Mouse (Mus musculus) liver, postnatal 0 days (tissue): ENCODE results near the gene Zfp36l2. TPM values are rescaled to one million over a fixed set of nuclear protein-coding genes. Genes with fewer than 3 reads are reported as not detected.

Source experiments
- ATAC-seq: fragments of 200-750 bp; cut with Nextera tagmentation; 2 replicates; pipeline ENCODE4 v1.8.0; 2017; ENCODE audit warnings: mild to moderate bottlenecking, moderate library complexity
- DNase-seq: peaks from one replicate; pipeline ENCODE4 v3.0.0-alpha.2; 2016
- H3K27ac ChIP-seq: fragments of 300-500 bp; sonication (generic); 2 replicates; pipeline ENCODE4 v1.5.1; 2014; ENCODE audit warnings: antibody characterized with exemption, moderate library complexity, mild to moderate bottlenecking, low read depth
- H3K27me3 ChIP-seq: fragments of 300-500 bp; sonication (generic); 2 replicates; pipeline ENCODE4 v1.6.1; 2014; ENCODE audit warnings: low read length, control low read depth, mixed read lengths; ENCODE audit not compliant: insufficient read depth
- H3K36me3 ChIP-seq: fragments of 300-500 bp; sonication (generic); replicated peaks from 2 replicates; pipeline ENCODE4 v1.6.1; 2014; ENCODE audit warnings: mild to moderate bottlenecking, control low read depth, low read length, moderate library complexity, mixed read lengths; ENCODE audit not compliant: insufficient read depth
- H3K4me1 ChIP-seq: fragments of 300-500 bp; sonication (generic); 2 replicates; pipeline ENCODE4 v1.6.1; 2014; ENCODE audit warnings: antibody characterized with exemption, mild to moderate bottlenecking, control low read depth; ENCODE audit not compliant: insufficient read depth
- H3K4me2 ChIP-seq: fragments of 300-500 bp; sonication (generic); 2 replicates; pipeline ENCODE4 v1.6.1; 2014; ENCODE audit warnings: low read depth, mild to moderate bottlenecking, low read length, moderate library complexity, mixed read lengths
- H3K4me3 ChIP-seq: fragments of 300-500 bp; sonication (generic); 2 replicates; pipeline ENCODE4 v1.5.1; 2014; ENCODE audit warnings: low read depth, low read length
- H3K9ac ChIP-seq: fragments of 300-500 bp; sonication (generic); replicated peaks from 2 replicates; pipeline ENCODE4 v1.6.1; 2014; ENCODE audit warnings: mild to moderate bottlenecking, moderate library complexity
- H3K9me3 ChIP-seq: fragments of 300-500 bp; sonication (generic); 2 replicates; pipeline ENCODE4 v1.6.1; 2016; ENCODE audit warnings: mild to moderate bottlenecking, control low read depth, low read length, mixed read lengths
- CTCF ChIP-seq: sonication (generic); IDR thresholded peaks from 2 replicates; pipeline ENCODE4 v1.5.1; 2016; ENCODE audit warnings: antibody characterized with exemption, low read depth
- EP300 ChIP-seq: IDR thresholded peaks from 2 replicates; pipeline ENCODE4 v1.6.1; 2016; ENCODE audit warnings: antibody characterized with exemption, low read depth, mild to moderate bottlenecking
- WGBS: fragments of 180-500 bp; shearing (Covaris S2); extraction: QIAGEN DNeasy Blood & Tissue Kit; methylation state at CpG from one replicate; pipeline ENCODE4 v1.1.7; 2014; ENCODE audit not compliant: insufficient replicate concordance; 5-methylcytosine and 5-hydroxymethylcytosine counted together
- polyA plus RNA-seq: library from polyadenylated mRNA; unstranded; fragments of >200 nt; fragmentation: Nextera tagmentation; extraction: Ambion mirVana; gene quantifications from 2 replicates; pipeline ENCODE4 v1.2.1, GENCODE M21; 2015

The Zfp36l2 gene
- polyA plus RNA-seq, 1 experiment from 2014 or later, result 7.6 TPM

- peak overlapping the region; percentile 72 for H3K27ac ChIP-seq
- no peak overlapping the region for H3K4me3 ChIP-seq
- 56% methylated on average over 12 of the region's 12 CpGs for WGBS
- peak overlapping the region; percentile 45; the same call in 1 of the 2 replicates for H3K4me2 ChIP-seq
- H3K9ac ChIP-seq, result no peak overlapping the region; the same call in 1 of the 2 replicates
- H3K4me1 ChIP-seq, result peaks cover 86% of the 10 kb centered on the region
- TF ChIP-seq CTCF, result no peak
- peak; percentile 79 for TF ChIP-seq EP300
- DNase-seq, result peak; percentile 42
- no peaks in the 10 kb centered on the region for H3K9me3 ChIP-seq
- peak; percentile 59 for ATAC-seq
- no peaks in the 10 kb centered on the region for H3K36me3 ChIP-seq
- no peaks in the 10 kb centered on the region for H3K27me3 ChIP-seq
These were observed 34.6 kb downstream of the Zfp36l2 start for GRCm38 (mm10) chr17:84152976-84153786.

- no peak overlapping the region for H3K4me3 ChIP-seq
- DNase-seq (no peak), ATAC-seq (no peak)
- H3K4me1 ChIP-seq, result peaks cover 86% of the 10 kb centered on the region
- TF ChIP-seq EP300 (no peak), CTCF (no peak)
- H3K27me3 ChIP-seq, result no peaks in the 10 kb centered on the region
- H3K36me3 ChIP-seq, result no peaks in the 10 kb centered on the region
- H3K27ac ChIP-seq, result peak overlapping the region; percentile 72
- no peak overlapping the region; the same call in 1 of the 2 replicates for H3K9ac ChIP-seq
- 57% methylated on average over 6 of the region's 6 CpGs for WGBS
- no peaks in the 10 kb centered on the region for H3K9me3 ChIP-seq
- peak overlapping the region; percentile 45; the same call in 1 of the 2 replicates for H3K4me2 ChIP-seq
These were observed 35.4 kb downstream of the Zfp36l2 start for GRCm38 (mm10) chr17:84152206-84152975.

DNA sequence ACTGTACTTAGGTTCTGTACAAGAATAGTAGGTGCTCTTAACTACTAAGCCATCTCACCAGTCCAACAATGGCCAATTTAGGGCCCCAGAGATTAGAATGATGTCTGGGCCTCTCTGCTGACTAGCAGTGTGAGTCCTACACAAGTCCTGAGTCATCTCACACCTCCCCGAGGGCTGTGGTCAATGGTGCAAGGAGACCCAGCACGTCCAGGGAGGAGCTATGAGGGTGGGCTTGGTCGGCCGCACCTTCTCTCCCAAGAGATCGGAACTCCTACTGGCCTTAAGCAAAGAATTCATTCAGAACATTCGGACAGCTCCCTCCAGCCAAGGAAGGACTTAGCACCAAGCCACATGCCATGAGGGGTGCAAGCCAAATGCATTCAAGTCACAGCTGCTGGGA lies 36.4 kb downstream of the Zfp36l2 start:
- DNase-seq (no peak), ATAC-seq (no peak)
- WGBS, result 71% methylated on average over 6 of the region's 6 CpGs
- Histone ChIP-seq H3K4me1 (peaks cover 86% of the 10 kb centered on the region), H3K36me3 (no peaks in the 10 kb centered on the region), H3K4me3 (no peak overlapping the region), H3K27ac (no peak overlapping the region), H3K27me3 (no peaks in the 10 kb centered on the region), H3K9me3 (no peaks in the 10 kb centered on the region), H3K4me2 (no peak overlapping the region), H3K9ac (no peak overlapping the region)
- no peak for TF ChIP-seq CTCF

DNA sequence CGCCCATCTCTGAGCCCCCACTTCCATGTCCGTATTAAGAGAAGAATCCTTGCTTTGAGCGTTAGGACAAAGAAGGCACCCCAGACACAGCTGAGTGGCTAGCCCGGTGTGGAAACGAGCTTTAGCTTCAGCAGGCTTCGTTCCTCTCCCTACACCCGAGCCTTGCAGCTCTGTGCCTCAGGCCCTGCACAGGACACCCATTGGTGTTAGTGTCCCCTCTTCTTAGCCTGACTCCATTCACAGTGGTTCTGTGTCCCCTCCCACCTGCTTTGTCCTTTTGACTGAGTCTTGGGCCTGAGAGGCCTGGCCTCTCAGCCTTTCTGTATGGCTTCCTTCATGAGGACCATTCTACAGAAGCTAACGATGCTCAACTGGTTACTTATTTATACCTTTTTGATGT lies 37.5 kb downstream of the Zfp36l2 start:
- DNase-seq (no peak), ATAC-seq (no peak)
- no peak for TF ChIP-seq CTCF
- TF ChIP-seq EP300, result no peak
- no peaks in the 10 kb centered on the region for H3K27me3 ChIP-seq
- 89% methylated on average over 8 of the region's 8 CpGs for WGBS
- no peak overlapping the region for H3K4me2 ChIP-seq
- peaks cover 87% of the 10 kb centered on the region for H3K4me1 ChIP-seq
- no peak overlapping the region for H3K27ac ChIP-seq
- H3K4me3 ChIP-seq, result no peak overlapping the region
- H3K9ac ChIP-seq, result no peak overlapping the region
- H3K36me3 ChIP-seq, result no peaks in the 10 kb centered on the region
- H3K9me3 ChIP-seq, result no peaks in the 10 kb centered on the region

DNA sequence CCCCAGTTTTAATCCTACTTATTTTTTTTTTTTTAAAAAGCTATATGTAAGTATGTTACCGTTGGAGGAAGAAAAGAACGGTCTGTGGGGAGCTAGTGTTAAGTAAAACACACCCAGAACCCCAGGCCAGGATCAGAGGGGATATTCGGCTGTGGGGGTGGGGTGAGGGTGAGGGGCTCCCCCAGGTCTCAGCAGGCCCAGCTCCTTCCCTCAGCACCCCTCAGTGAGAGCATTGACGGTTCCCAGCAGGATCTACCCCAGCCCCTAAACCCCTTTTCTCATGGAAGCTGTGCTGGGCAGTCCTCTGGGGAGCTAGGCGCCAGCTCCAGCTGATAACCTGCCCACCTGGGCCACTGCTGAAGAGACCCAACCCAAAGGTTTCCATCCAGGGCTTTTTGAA lies 38.2 kb downstream of the Zfp36l2 start:
- DNase-seq (no peak), ATAC-seq (no peak)
- Histone ChIP-seq H3K27me3 (no peaks in the 10 kb centered on the region), H3K4me2 (no peak overlapping the region), H3K4me1 (peaks cover 90% of the 10 kb centered on the region), H3K36me3 (no peaks in the 10 kb centered on the region), H3K9ac (0 out of 2 replicates have a peak overlapping the region, but pooled peaks have one; percentile 22), H3K4me3 (no peak overlapping the region), H3K9me3 (no peaks in the 10 kb centered on the region), H3K27ac (peak overlapping the region; percentile 81)
- TF ChIP-seq EP300 (no peak), CTCF (no peak)
- 68% methylated on average over 5 of the region's 5 CpGs for WGBS
